Mouse (Mus musculus): ENCODE data around the gene Entpd4b.
"Not testable (repeated sequence)": the region's sequence is repeated elsewhere in the genome, so short reads cannot be mapped to it uniquely, and the experiment has no call there.

DNA sequence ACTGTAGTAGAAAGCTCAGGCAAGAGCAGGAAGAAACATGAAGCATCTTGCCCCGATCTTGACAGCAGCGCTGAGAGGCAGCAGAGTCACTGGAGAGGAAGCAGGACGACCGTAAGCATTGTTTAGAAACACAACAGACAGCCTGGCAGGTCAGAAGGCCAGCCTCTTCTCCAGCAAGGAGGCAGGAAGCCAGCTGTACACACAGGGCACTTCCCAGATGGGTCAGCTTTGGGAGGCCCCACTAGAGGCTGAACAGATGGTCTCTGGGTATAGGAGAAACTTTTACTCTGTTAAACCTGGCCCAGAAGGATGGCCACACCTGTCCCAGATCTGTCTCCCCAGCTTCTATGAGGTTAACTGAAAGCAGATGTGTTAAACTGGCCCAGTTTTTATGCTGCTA is 7.9 kb upstream of the Entpd4b start:
- TF ChIP-seq POLR2A (IDR thresholded peaks at IDR 0.05; ENCODE audit: control insufficient read depth, extremely low read depth, insufficient read depth, low read length, poor library complexity); CTCF (IDR thresholded peaks at IDR 0.05; ENCODE audit: borderline replicate concordance, control insufficient read depth, extremely low read depth, insufficient read depth, low read length, poor library complexity): not testable (repeated sequence)
